Mouse (Mus musculus) testis, adult 2 months (tissue): Measurements from ENCODE around the gene Hip1.

Experiments used
- CTCF ChIP-seq: fragments of 200-500 bp; IDR thresholded peaks from 2 replicates; pipeline ENCODE4 v1.5.1; 2012; ENCODE audit warnings: low read depth, mild to moderate bottlenecking, inconsistent platforms, low read length, moderate library complexity; ENCODE audit not compliant: control insufficient read depth, insufficient read depth, insufficient replicate concordance
- POLR2A ChIP-seq: fragments of 200-500 bp; IDR thresholded peaks from 2 replicates; pipeline ENCODE4 v1.6.1; 2012; ENCODE audit warnings: low read depth, mild to moderate bottlenecking, inconsistent platforms, low read length, moderate library complexity; ENCODE audit not compliant: control insufficient read depth

DNA sequence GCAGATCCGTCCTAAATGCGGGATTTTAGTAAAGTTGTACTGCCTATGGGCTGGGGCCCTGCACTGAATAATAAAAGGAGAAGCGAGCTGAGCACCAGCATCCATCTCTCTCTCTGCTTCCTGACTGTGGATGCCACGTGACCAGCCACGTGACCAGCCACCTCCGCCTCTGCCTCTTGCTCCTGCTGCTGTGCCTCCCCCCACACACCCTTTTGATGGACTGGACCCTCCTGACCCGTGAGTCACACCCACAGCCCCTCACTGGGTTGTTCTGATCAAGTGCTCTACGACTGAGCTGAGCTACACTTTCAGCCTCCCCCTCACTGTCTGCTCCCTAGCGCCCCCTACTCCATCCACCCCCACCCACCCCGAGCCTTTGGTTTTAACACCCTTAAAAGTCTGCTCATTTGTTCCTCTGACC lies 7.1 kb downstream of the Hip1 start:
- TF ChIP-seq CTCF, result no peak
- TF ChIP-seq POLR2A, result no peak
